Mouse (Mus musculus) heart, embryonic 15.5 days (tissue): Measurements from ENCODE around the gene Csrp3. TPM values are rescaled to one million over a fixed set of nuclear protein-coding genes. Genes with fewer than 3 reads are reported as not detected.

ENCODE experiments used
- ATAC-seq: fragments of 200-750 bp; cut with Nextera tagmentation; replicated peaks from 2 replicates; pipeline ENCODE4 v1.8.0; 2017; ENCODE audit warnings: low read depth, moderate TSS enrichment; ENCODE audit not compliant: insufficient number of reproducible peaks, insufficient read depth, low FRiP score
- H3K27ac ChIP-seq: fragments of 300-500 bp; sonication (generic); 2 replicates; pipeline ENCODE4 v1.5.1; 2015; ENCODE audit warnings: mild to moderate bottlenecking, inconsistent platforms
- H3K27me3 ChIP-seq: fragments of 300-500 bp; sonication (generic); 2 replicates; pipeline ENCODE4 v1.6.1; 2015; ENCODE audit warnings: inconsistent platforms
- H3K36me3 ChIP-seq: fragments of 300-500 bp; sonication (generic); 2 replicates; pipeline ENCODE4 v1.6.1; 2015; ENCODE audit warnings: mild to moderate bottlenecking, inconsistent platforms
- H3K4me1 ChIP-seq: fragments of 300-500 bp; sonication (generic); replicated peaks from 2 replicates; pipeline ENCODE4 v1.6.1; 2015; ENCODE audit warnings: inconsistent platforms
- H3K4me2 ChIP-seq: fragments of 300-500 bp; sonication (generic); 2 replicates; pipeline ENCODE4 v1.6.1; 2015; ENCODE audit warnings: inconsistent platforms, mild to moderate bottlenecking, moderate library complexity
- H3K4me3 ChIP-seq: fragments of 300-500 bp; sonication (generic); 2 replicates; pipeline ENCODE4 v1.5.1; 2015; ENCODE audit warnings: mild to moderate bottlenecking, inconsistent platforms
- H3K9ac ChIP-seq: fragments of 300-500 bp; sonication (generic); 2 replicates; pipeline ENCODE4 v1.6.1; 2015; ENCODE audit warnings: mild to moderate bottlenecking, inconsistent platforms
- H3K9me3 ChIP-seq: fragments of 300-500 bp; sonication (generic); replicated peaks from 2 replicates; pipeline ENCODE4 v1.6.1; 2016; ENCODE audit warnings: inconsistent platforms
- WGBS: fragments of 180-500 bp; shearing (Covaris S2); methylation state at CpG from one replicate; pipeline ENCODE4 v1.1.7; 2015; ENCODE audit warnings: mixed read lengths; 5-methylcytosine and 5-hydroxymethylcytosine counted together
- polyA plus RNA-seq: library from polyadenylated mRNA; unstranded; fragments of >200 nt; fragmentation: Nextera tagmentation; extraction: Ambion mirVana; gene quantifications from 2 replicates; pipeline ENCODE4 v1.2.1, GENCODE M21; 2015

The Csrp3 gene
- polyA plus RNA-seq, 1 experiment from 2014 or later, result 1,964 TPM

- 1% methylated on average over 56 of the region's 57 CpGs for WGBS
- Histone ChIP-seq H3K4me1 (peaks cover 19% of the 10 kb centered on the region), H3K4me3 (peak within 1 kb of the TSS; percentile 82), H3K9me3 (no peaks in the 10 kb centered on the region), H3K27me3 (no peaks in the 10 kb centered on the region), H3K36me3 (no peaks in the 10 kb centered on the region; the same call in 1 of the 2 replicates), H3K4me2 (peak within 1 kb of the TSS; percentile 78), H3K27ac (peak within 1 kb of the TSS; percentile 64), H3K9ac (peak within 1 kb of the TSS; percentile 81)
- ATAC-seq, result peak; percentile 99
Measured at GRCm38 (mm10) chr7:48788851-48789572, 58.8 kb downstream of the Csrp3 start, which contains the start of gene Zdhhc13. TSS of gene Zdhhc13 (plus strand) at chr7:48789003.

GRCm38 (mm10) chr7:48788348-48788747 lies 59.5 kb downstream of the Csrp3 start:
- Histone ChIP-seq H3K4me3 (peak overlapping the region; percentile 82), H3K4me1 (peaks cover 19% of the 10 kb centered on the region), H3K36me3 (no peaks in the 10 kb centered on the region; the same call in 1 of the 2 replicates), H3K9me3 (no peaks in the 10 kb centered on the region), H3K27ac (peak overlapping the region; percentile 63), H3K27me3 (no peaks in the 10 kb centered on the region), H3K9ac (no peak overlapping the region), H3K4me2 (peak overlapping the region; percentile 78)
- 59% methylated on average over 3 of the region's 3 CpGs for WGBS
- ATAC-seq, result no peak

DNA sequence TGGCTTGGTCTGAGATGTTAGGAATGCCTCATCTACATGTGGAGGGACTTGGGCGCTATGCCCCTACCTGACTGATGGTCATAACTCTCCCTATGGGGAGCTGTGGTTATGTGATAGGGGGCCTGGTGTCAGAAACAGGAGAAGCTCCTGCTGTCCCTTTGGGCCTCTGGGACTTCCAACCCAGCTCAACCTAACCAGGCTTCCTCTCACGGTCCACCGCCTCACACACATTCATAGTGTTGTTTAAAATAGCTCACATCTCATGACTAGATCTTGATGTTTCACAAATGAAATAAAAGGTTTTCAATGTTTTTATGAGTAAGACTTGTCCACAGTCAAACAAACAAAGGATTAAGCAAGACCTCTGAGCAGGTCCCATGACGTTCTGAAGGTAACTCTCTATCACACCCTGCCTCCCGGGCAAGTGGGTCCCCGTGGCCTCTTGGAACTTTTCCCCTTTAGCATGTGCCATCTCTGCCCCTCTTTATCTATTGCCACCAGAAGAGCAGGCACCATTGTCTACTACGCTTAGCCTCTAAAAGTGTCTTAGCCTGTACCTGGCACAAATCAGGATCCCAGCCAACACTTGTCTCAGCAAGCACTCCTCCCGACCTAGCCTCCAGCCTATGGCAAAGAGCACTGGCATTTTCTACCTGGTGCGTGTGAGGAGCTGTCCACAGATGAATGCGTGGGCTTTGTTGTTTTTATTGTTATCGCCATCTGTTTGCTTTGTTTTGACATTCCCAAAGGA lies 62.9 kb downstream of the Csrp3 start:
- no peaks in the 10 kb centered on the region for H3K9me3 ChIP-seq
- WGBS, result 75% methylated on average over 11 of the region's 11 CpGs

GRCm38 (mm10) chr7:48782432-48782831 lies 65.4 kb downstream of the Csrp3 start:
- H3K36me3 ChIP-seq, result no peaks in the 10 kb centered on the region
- H3K4me2 ChIP-seq, result no peak overlapping the region
- H3K9ac ChIP-seq, result no peak overlapping the region
- H3K4me1 ChIP-seq, result no peaks in the 10 kb centered on the region
- ATAC-seq, result no peak
- WGBS, result 81% methylated on average over 4 of the region's 4 CpGs
- H3K27ac ChIP-seq, result no peak overlapping the region
- H3K27me3 ChIP-seq, result no peaks in the 10 kb centered on the region
- H3K9me3 ChIP-seq, result no peaks in the 10 kb centered on the region
- H3K4me3 ChIP-seq, result no peak overlapping the region

More for the DNA sequence above, 62.9 kb downstream of the Csrp3 start:
- Histone ChIP-seq H3K36me3 (no peaks in the 10 kb centered on the region), H3K9ac (no peak overlapping the region), H3K4me2 (no peak overlapping the region), H3K4me1 (peaks cover 9% of the 10 kb centered on the region), H3K27me3 (no peaks in the 10 kb centered on the region), H3K4me3 (no peak overlapping the region), H3K27ac (no peak overlapping the region)
- ATAC-seq, result no peak

Other genes with a start within 250 kb of the Csrp3 start
- not detected in 2 replicates for gene Mrgprb3, start 204.2 kb downstream of the Csrp3 start, polyA plus RNA-seq
- 29.0 and 31.2 TPM in 2 replicates for gene Zdhhc13, start 59.0 kb downstream of the Csrp3 start, polyA plus RNA-seq
- 15.6 and 18.9 TPM in 2 replicates for gene E2f8, start 33.6 kb upstream of the Csrp3 start, polyA plus RNA-seq
- gene Nav2, start 60.7 kb upstream of the Csrp3 start, polyA plus RNA-seq, result 30.7 and 40.0 TPM in 2 replicates